Comparison of ENCODE assay signal across 8 mouse cellular contexts in the genomic region with DNA sequence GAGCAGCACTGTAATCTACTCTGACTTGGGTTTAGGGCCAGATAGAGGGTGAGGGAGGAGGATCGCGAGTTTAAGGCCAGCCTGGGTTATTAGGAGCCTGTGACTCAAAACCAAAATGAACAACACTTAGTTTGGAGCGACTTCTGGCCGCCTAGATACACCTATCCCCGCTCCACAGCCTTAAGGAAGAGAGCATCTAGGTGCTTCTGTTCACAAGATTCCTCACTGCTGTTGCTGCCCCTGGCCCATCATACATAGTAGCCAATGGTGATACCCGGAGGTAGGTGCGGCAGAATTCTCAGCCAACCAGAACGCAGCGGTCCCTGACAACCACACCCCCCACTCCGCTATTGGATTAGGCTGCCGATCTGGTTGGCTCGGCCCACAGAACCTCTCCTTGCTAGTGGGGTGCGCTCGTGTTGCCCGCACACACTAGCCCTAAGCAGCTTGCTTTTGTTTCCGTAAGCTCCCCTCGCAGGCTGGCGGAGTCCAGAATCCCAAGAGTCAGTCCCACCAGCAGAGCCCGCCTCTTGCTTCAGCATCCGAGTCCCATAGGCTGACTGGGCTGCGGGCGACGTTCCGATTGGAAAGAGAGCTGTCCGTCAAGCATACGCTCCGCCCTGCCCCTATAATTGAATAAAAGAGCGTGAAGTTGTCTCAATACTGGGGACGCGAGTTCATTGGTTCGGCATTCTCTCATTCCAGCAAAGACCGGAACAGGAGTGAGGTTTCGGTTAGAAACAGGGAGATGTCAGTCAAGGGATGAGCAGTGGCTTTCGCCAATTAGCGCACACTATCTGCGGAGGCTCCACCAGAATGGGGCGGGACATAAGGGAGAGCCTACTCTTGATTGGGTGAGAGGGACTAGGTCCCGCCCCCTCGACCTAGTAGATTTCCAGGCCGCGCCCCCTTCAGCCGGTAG. TPM values are rescaled to one million over a fixed set of nuclear protein-coding genes. Genes with fewer than 3 reads are reported as not detected.
DNase-seq lines count a peak whose midpoint lies in the region; ATAC-seq lines count a peak whose summit lies in the region.

A gene (plus strand): TSS at position 918 of the 922 bp plus-strand sequence.

- no peaks in the 10 kb centered on the region for H3K9me3 ChIP-seq in heart, embryonic 10.5 days
- H3K9me3 ChIP-seq in kidney, embryonic 15.5 days (replicated peaks), result no peaks in the 10 kb centered on the region

- H3K9ac ChIP-seq in kidney, embryonic 15.5 days, result peak within 1 kb of the TSS; percentile 72

- peak; percentile 87 for ATAC-seq in erythroblast, adult 5-6 weeks (replicated peaks; ENCODE audit: low FRiP score, poor library complexity, severe bottlenecking)
- peak; percentile 98 for ATAC-seq in kidney, embryonic 15.5 days (replicated peaks; ENCODE audit: low FRiP score)
- peak; percentile 85 for ATAC-seq in monocyte, adult 5-6 weeks (replicated peaks; ENCODE audit: insufficient number of reproducible peaks, low FRiP score, low TSS enrichment, poor library complexity, severe bottlenecking)

- peaks cover 20% of the 10 kb centered on the region for H3K4me1 ChIP-seq in heart, embryonic 10.5 days
- H3K4me1 ChIP-seq in kidney, embryonic 15.5 days, result peaks cover 18% of the 10 kb centered on the region

- peak within 1 kb of the TSS; percentile 94 for H3K27ac ChIP-seq in heart, embryonic 10.5 days
- H3K27ac ChIP-seq in kidney, embryonic 15.5 days, result peak within 1 kb of the TSS; percentile 98

- H3K4me3 ChIP-seq in heart, embryonic 10.5 days, result peak within 1 kb of the TSS; percentile 72
- peak within 1 kb of the TSS; percentile 94 for H3K4me3 ChIP-seq in kidney, embryonic 15.5 days (replicated peaks)

- no peaks in the 10 kb centered on the region for H3K27me3 ChIP-seq in heart, embryonic 10.5 days (ENCODE audit: insufficient read depth, poor library complexity, severe bottlenecking)
- no peaks in the 10 kb centered on the region for H3K27me3 ChIP-seq in kidney, embryonic 15.5 days

- peak; percentile 97 to 98 for DNase-seq in B cell, adult 2 months
- DNase-seq in brain, adult 2 months (ENCODE audit: low read depth, low spot score), result peak; percentile 100
- DNase-seq in heart, embryonic 10.5 days (ENCODE audit: low spot score), result peak; percentile 99
- DNase-seq in liver, result peak; percentile 95
- peak; percentile 96 to 98 for DNase-seq in spleen, postnatal 4 days (ENCODE audit: low spot score in 2 of 2)

- peaks cover 21% of the 10 kb centered on the region for H3K36me3 ChIP-seq in heart, embryonic 10.5 days
- H3K36me3 ChIP-seq in kidney, embryonic 15.5 days, result peaks cover 24% of the 10 kb centered on the region

- peak within 1 kb of the TSS; percentile 96 for H3K4me2 ChIP-seq in kidney, embryonic 15.5 days

- WGBS in heart, embryonic 10.5 days, result under 1% methylated on average over 42 of the region's 42 CpGs
- under 1% methylated on average over 42 of the region's 42 CpGs for WGBS in kidney, embryonic 15.5 days

RNA-seq across cellular contexts. Expression of the gene that starts here (rescaled TPM):
- total RNA-seq in erythroblast, adult 5-6 weeks (2015; ENCODE audit: low replicate concordance), result 4.8 and 5.0 TPM in 2 replicates
- total RNA-seq in erythroblast, adult 5-6 weeks (2017; ENCODE audit: low replicate concordance), result 3.6 and 6.1 TPM in 2 replicates
- 6.6 and 6.8 TPM in 2 replicates for polyA plus RNA-seq in heart, embryonic 10.5 days (2016; fragmentation: Nextera tagmentation; extraction: Ambion mirVana)
- polyA plus RNA-seq in kidney, embryonic 15.5 days (2015; fragmentation: Nextera tagmentation; extraction: Ambion mirVana), result 7.9 and 8.4 TPM in 2 replicates
- total RNA-seq in monocyte, adult 5-6 weeks (2017), result 13.3 to 32.2 TPM (median 20.8 TPM) in 3 replicates

Comparison
In these comparisons a context has a peak if more than half of its experiments do, and no peak if none do; other contexts are left out.
1. Peak in every context shown above with its lines: DNase-seq, ATAC-seq, H3K4me3 ChIP-seq and H3K27ac ChIP-seq.